Mouse (Mus musculus) frontal cortex, postnatal 10 days (tissue): ENCODE results near the gene Usp37.
A peak's percentile ranks its signal among the peaks of the same experiment; 100 is the strongest.
"Not testable (repeated sequence)": the region's sequence is repeated elsewhere in the genome, so short reads cannot be mapped to it uniquely, and the experiment has no call there.

Experiments used
- DNase-seq, 2 experiments: peaks; one replicate each; pipeline ENCODE4 v3.0.0; 2022; ENCODE audit warnings: low spot score in 2 of 2, mixed read lengths in 1 of 2

The Usp37 gene

GRCm38 (mm10) chr1:74397268-74397918 is 146.7 kb downstream of the Usp37 start:
- DNase-seq, result peak; percentile 86 to 91

GRCm38 (mm10) chr1:74396456-74397222 is 147.4 kb downstream of the Usp37 start:
- DNase-seq, result not testable (repeated sequence)

- DNase-seq, result no peak
Observed at GRCm38 (mm10) chr1:74395290-74395689, 148.8 kb downstream of the Usp37 start.

DNA sequence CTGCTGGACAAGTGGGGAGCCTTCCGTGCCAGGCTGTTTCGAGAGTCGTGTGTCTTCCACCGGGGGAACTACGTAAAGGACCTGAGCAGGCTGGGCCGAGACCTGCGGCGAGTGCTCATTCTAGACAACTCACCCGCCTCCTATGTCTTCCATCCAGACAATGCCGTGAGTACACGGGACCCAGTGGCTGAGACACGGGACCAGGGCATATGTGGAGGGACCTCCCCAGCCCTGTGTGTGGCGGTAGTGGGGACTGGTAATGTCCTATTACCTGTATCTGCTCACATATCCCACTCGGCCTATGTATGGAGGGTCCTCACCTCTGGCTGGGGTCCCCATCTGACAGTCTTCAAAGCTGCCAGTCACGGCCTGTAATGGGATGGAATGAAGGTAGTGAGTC is 149.2 kb downstream of the Usp37 start:
- DNase-seq, result no peak

DNA sequence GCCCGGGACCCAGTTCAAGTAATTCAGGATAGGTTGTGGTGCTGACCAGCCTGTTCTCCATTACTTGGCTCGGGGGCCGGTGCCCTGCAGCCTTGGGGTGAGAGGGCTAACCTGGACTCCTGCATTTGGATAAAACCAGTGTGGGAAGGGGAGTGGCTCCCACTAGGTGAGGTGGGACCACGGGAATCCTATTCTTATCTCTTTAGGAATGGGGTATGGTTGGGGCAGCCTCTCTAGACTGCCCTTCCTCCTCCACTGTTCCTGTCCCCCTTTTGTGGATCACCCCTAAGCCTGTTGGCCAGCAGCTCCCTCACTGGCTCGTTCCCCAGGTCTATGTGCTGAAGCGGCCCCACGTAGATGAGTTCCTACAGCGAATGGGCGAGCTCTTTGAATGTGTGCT is 149.8 kb downstream of the Usp37 start:
- DNase-seq, result no peak

DNA sequence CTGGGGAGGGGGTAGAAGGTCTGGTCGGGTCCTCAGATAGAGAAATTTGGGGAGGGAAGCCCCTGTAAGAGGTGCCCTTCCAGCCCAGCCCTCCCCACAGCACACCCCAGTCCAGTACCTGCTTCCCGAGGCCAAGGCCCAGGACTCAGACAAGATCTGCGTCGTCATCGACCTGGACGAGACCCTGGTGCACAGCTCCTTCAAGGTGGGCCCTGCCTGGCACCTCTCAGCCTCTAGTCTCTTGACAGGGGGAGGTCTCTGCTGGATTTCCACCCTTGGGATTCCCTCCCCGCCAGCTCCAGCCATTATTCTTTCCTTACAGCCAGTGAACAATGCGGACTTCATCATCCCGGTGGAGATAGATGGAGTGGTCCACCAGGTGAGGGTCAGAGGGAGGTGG is 150.4 kb downstream of the Usp37 start:
- DNase-seq, result no peak

GRCm38 (mm10) chr1:74393010-74393409 is 151.1 kb downstream of the Usp37 start:
- DNase-seq, result no peak

GRCm38 (mm10) chr1:74392446-74392994 is 151.6 kb downstream of the Usp37 start:
- no peak for DNase-seq

DNA sequence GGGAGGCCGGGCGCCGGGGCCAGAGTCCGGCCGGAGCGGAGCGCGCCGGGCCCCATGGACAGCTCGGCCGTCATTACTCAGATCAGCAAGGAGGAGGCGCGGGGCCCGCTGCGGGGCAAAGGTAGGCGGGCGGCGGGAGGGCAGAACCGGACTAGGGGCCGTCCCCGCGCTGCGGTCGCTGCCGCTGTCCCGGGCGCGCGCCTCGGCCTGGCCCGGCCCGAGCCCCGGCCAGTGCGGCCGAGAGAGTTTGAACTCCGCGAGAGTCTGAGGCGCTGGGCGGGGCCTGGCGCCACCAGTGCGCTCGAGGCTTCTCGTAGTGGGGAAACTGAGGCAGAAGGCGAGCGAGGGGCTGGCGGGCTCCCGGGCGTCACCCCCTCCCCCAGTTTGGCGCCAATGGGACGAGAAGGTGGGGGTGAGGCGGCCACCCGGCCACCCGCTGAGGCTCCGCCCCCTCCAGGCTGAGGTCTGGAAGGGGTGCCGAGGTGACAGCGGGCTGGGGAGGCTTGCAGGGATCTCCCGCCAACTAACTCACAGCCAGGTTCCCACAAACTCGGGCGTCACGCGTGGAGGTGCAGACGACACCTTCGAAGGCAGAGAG is 152.1 kb downstream of the Usp37 start:
- peak; percentile 52 to 61 for DNase-seq

GRCm38 (mm10) chr1:74390924-74391748 is 152.9 kb downstream of the Usp37 start, which contains the start of gene Ctdsp1:
TSS of gene Ctdsp1 (plus strand) at chr1:74391509.
- DNase-seq, result peak; percentile 89 to 94

- DNase-seq, result no peak
Observed at GRCm38 (mm10) chr1:74390287-74390906, 153.7 kb downstream of the Usp37 start.

- DNase-seq, result no peak
Observed at GRCm38 (mm10) chr1:74389831-74390286, 154.2 kb downstream of the Usp37 start.

GRCm38 (mm10) chr1:74388398-74388920 is 155.6 kb downstream of the Usp37 start:
- no peak for DNase-seq

- DNase-seq, result no peak
Observed at GRCm38 (mm10) chr1:74387386-74387988, 156.6 kb downstream of the Usp37 start.

- peak; percentile 82 to 89 for DNase-seq
Observed at GRCm38 (mm10) chr1:74386714-74387385, 157.2 kb downstream of the Usp37 start.

GRCm38 (mm10) chr1:74386363-74386713 is 157.7 kb downstream of the Usp37 start:
- no peak for DNase-seq

- DNase-seq, result no peak
Observed at GRCm38 (mm10) chr1:74385531-74385930, 158.6 kb downstream of the Usp37 start.
